Mouse (Mus musculus): ENCODE measurements around the gene Myo18a. TPM values are rescaled to one million over a fixed set of nuclear protein-coding genes. Genes with fewer than 3 reads are reported as not detected.

Gene Myo18a
- polyA plus RNA-seq, 1 experiment from 2014 or later: 45.4 TPM

DNA sequence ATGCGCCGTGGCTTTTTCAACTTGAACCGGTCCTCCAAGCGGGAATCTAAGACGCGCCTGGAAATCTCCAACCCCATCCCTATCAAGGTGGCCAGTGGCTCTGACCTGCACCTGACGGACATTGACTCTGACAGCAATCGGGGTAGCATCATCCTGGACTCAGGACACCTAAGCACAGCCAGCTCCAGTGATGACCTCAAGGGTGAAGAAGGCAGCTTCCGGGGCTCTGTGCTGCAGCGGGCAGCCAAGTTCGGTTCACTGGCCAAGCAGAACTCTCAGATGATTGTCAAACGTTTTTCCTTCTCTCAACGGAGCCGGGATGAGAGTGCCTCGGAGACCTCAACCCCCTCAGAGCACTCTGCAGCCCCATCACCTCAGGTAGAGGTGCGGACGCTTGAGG, 14.4 kb downstream of the Myo18a start:
- H3K27me3 ChIP-seq: no peaks in the 10 kb centered on the region
- peaks cover 42% of the 10 kb centered on the region for H3K4me1 ChIP-seq (replicated peaks)
- H3K4me3 ChIP-seq: no peak overlapping the region
- H3K9ac ChIP-seq: no peak overlapping the region
- no peaks in the 10 kb centered on the region for H3K9me3 ChIP-seq
- no peak overlapping the region for H3K4me2 ChIP-seq
- H3K27ac ChIP-seq: no peak overlapping the region
- 90% methylated on average over 17 of the region's 17 CpGs for WGBS
- peaks cover 35% of the 10 kb centered on the region for H3K36me3 ChIP-seq
- ATAC-seq (ENCODE audit: low FRiP score): no peak

GRCm38 (mm10) chr11:77777937-77778336, 14.9 kb downstream of the Myo18a start:
- H3K27me3 ChIP-seq: no peaks in the 10 kb centered on the region
- no peak overlapping the region for H3K27ac ChIP-seq
- H3K36me3 ChIP-seq: peaks cover 35% of the 10 kb centered on the region
- H3K4me3 ChIP-seq: no peak overlapping the region
- H3K4me1 ChIP-seq (replicated peaks): peaks cover 45% of the 10 kb centered on the region
- 91% methylated on average over 17 of the region's 17 CpGs for WGBS
- no peaks in the 10 kb centered on the region for H3K9me3 ChIP-seq
- ATAC-seq (ENCODE audit: low FRiP score): no peak
- H3K9ac ChIP-seq: no peak overlapping the region
- no peak overlapping the region for H3K4me2 ChIP-seq

- no peak for ATAC-seq (ENCODE audit: low FRiP score)
- H3K4me1 ChIP-seq (replicated peaks): peaks cover 58% of the 10 kb centered on the region
- WGBS: 82% methylated on average over 1 of the region's 1 CpGs
Observed at GRCm38 (mm10) chr11:77779240-77779639, 16.2 kb downstream of the Myo18a start.

GRCm38 (mm10) chr11:77781088-77781487, 18.0 kb downstream of the Myo18a start:
- Histone ChIP-seq H3K27me3 (no peaks in the 10 kb centered on the region), H3K27ac (no peak overlapping the region), H3K4me2 (no peak overlapping the region), H3K9me3 (no peaks in the 10 kb centered on the region), H3K4me3 (no peak overlapping the region), H3K4me1 (replicated peaks) (peaks cover 69% of the 10 kb centered on the region), H3K36me3 (peaks cover 35% of the 10 kb centered on the region), H3K9ac (no peak overlapping the region)
- no peak for ATAC-seq (ENCODE audit: low FRiP score)
- WGBS: 70% methylated on average over 7 of the region's 7 CpGs

More at GRCm38 (mm10) chr11:77779240-77779639, 16.2 kb downstream of the Myo18a start:
- H3K4me2 ChIP-seq: no peak overlapping the region
- H3K9ac ChIP-seq: no peak overlapping the region
- no peak overlapping the region for H3K27ac ChIP-seq
- H3K9me3 ChIP-seq: no peaks in the 10 kb centered on the region
- no peak overlapping the region for H3K4me3 ChIP-seq
- peaks cover 35% of the 10 kb centered on the region for H3K36me3 ChIP-seq
- no peaks in the 10 kb centered on the region for H3K27me3 ChIP-seq

DNA sequence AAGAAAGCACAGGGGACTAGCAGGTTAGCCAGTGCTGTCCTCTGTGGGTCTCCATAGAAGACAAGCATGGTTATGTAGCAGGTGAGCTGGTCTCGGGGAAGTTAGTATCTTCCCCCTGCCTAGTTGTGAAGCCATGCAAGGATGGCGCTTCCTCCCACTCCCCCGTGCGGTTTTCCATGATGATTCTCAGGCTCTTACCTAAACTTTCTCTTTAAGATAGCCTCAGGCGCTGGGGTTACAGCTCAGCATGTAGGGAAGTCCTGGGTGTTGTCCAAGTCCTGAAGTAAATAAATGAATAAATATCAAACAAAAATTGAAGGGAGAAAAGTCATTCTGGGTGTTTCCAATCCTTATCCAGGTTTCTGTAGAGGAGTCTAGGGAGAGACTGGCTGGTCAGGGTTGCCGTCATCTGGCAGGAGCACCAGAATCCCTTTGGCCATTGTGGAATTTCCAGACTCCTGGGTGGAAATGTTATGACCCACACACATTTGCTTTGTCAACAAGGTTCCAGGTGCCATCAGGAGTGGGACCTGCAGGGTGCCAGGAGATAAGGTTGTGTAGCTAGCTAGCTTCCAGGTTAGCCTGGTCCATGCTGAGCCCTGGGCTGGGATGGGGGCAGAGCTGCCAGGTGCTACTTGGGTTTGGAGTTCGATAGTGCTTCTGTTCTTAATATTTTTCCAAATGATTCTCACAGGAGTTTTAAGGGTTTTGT, 19.2 kb downstream of the Myo18a start:
- no peak for ATAC-seq (ENCODE audit: low FRiP score)
- H3K4me2 ChIP-seq: no peak overlapping the region
- no peak overlapping the region for H3K4me3 ChIP-seq
- H3K36me3 ChIP-seq: peaks cover 33% of the 10 kb centered on the region
- no peak overlapping the region for H3K9ac ChIP-seq
- no peaks in the 10 kb centered on the region for H3K9me3 ChIP-seq
- H3K27ac ChIP-seq: no peak overlapping the region
- WGBS: 85% methylated on average over 7 of the region's 7 CpGs
- peaks cover 74% of the 10 kb centered on the region for H3K4me1 ChIP-seq (replicated peaks)
- H3K27me3 ChIP-seq: no peaks in the 10 kb centered on the region

DNA sequence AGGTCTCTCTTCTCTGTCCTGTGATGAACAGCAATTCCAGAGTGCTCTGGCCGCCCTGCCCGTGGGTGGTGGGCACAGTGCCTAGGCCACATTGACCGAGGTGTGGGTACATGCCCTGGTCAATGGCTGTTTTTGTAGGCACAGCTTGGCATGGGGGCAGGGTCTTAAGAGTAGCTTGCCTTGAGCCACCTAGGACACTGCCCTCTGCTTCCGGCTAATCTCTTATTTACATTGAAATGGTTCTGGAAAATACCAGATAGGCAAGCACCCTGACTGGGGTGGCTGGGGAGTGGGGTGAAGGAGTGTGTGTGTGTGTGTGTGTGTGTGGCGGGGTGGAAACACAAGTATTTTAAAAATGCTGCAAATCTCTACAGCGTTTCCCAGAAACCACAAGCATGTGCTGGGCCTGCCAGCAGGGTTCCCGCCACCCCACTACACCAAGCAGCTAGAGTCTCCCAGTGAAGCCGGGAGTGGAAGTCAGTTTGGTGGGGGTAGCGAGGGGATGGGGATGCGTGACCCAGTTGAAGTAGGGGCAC, 20.2 kb downstream of the Myo18a start:
- Histone ChIP-seq H3K4me1 (replicated peaks) (peaks cover 74% of the 10 kb centered on the region), H3K27ac (peak overlapping the region; percentile 75), H3K4me3 (no peak overlapping the region), H3K36me3 (peaks cover 22% of the 10 kb centered on the region), H3K9ac (peak overlapping the region; percentile 56), H3K9me3 (no peaks in the 10 kb centered on the region), H3K4me2 (no peak overlapping the region; the same call in 1 of the 2 replicates), H3K27me3 (no peaks in the 10 kb centered on the region)
- no peak for ATAC-seq (ENCODE audit: low FRiP score)
- WGBS: 63% methylated on average over 10 of the region's 10 CpGs

DNA sequence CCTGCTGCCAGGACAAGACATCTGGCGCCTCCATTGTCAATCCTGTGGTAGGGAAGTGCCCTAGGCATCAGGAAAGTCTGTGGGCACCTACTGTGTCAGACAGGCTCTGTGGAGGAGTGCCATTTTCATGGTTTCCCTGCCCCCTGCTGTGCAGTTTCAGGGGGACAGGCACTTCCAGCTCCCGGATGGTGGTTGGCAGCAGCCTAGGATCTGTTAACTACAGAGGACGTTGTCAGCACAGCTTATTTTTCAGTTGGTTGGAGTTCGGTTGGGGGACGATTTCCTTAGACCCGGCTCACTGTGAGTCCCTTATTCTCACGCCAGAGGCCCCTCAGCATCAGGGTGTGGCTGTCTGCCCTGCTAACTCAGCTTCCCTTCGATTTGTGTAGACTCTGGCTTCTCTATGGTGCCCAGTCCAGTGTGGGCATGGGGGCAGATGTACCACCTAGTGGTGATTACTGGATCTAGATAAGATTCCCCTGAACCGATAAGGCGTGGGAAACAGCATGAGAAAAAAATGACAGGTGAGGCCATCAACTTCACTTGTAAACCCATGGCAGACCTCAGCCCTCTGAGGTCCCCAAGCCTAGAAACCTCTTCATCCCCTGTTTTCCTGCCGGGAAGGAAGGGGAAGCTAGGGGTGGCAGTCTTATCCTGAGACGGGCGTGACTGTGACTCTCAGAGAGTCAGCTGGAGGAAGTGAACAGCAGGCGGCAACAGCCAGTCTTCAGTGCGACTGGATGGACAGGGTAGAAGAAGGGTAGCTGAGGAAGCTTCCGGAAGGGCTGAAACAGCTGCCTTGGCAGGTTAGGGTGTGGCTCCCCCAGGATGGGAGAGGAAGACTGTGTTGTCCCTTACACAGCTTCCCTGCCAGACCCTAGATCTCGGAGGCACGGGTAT, 21.0 kb downstream of the Myo18a start:
- Histone ChIP-seq H3K27ac (peak overlapping the region; percentile 75), H3K36me3 (peaks cover 15% of the 10 kb centered on the region), H3K9ac (peak overlapping the region; percentile 56), H3K4me3 (no peak overlapping the region), H3K9me3 (no peaks in the 10 kb centered on the region), H3K27me3 (no peaks in the 10 kb centered on the region), H3K4me1 (replicated peaks) (peaks cover 72% of the 10 kb centered on the region), H3K4me2 (no peak overlapping the region; the same call in 1 of the 2 replicates)
- ATAC-seq (ENCODE audit: low FRiP score): peak; percentile 18; the same call in 1 of the 2 replicates
- 58% methylated on average over 18 of the region's 18 CpGs for WGBS

GRCm38 (mm10) chr11:77784894-77785293, 21.8 kb downstream of the Myo18a start:
- Histone ChIP-seq H3K9me3 (no peaks in the 10 kb centered on the region), H3K4me1 (replicated peaks) (peaks cover 63% of the 10 kb centered on the region), H3K36me3 (0 out of 2 replicates have a peak, but pooled peaks cover 10% of the 10 kb centered on the region), H3K27me3 (no peaks in the 10 kb centered on the region), H3K9ac (no peak overlapping the region), H3K27ac (no peak overlapping the region), H3K4me2 (no peak overlapping the region), H3K4me3 (no peak overlapping the region)
- 82% methylated on average over 9 of the region's 9 CpGs for WGBS
- ATAC-seq (ENCODE audit: low FRiP score): no peak

GRCm38 (mm10) chr11:77785396-77785767, 22.3 kb downstream of the Myo18a start:
- no peak overlapping the region for H3K4me2 ChIP-seq
- WGBS: 18% methylated on average over 5 of the region's 5 CpGs
- peaks cover 66% of the 10 kb centered on the region for H3K4me1 ChIP-seq (replicated peaks)
- no peak overlapping the region for H3K9ac ChIP-seq
- no peak for ATAC-seq (ENCODE audit: low FRiP score)
- H3K36me3 ChIP-seq: 0 out of 2 replicates have a peak, but pooled peaks cover 10% of the 10 kb centered on the region
- no peak overlapping the region for H3K4me3 ChIP-seq
- peak overlapping the region; percentile 66 for H3K27ac ChIP-seq
- no peaks in the 10 kb centered on the region for H3K27me3 ChIP-seq
- H3K9me3 ChIP-seq: no peaks in the 10 kb centered on the region

DNA sequence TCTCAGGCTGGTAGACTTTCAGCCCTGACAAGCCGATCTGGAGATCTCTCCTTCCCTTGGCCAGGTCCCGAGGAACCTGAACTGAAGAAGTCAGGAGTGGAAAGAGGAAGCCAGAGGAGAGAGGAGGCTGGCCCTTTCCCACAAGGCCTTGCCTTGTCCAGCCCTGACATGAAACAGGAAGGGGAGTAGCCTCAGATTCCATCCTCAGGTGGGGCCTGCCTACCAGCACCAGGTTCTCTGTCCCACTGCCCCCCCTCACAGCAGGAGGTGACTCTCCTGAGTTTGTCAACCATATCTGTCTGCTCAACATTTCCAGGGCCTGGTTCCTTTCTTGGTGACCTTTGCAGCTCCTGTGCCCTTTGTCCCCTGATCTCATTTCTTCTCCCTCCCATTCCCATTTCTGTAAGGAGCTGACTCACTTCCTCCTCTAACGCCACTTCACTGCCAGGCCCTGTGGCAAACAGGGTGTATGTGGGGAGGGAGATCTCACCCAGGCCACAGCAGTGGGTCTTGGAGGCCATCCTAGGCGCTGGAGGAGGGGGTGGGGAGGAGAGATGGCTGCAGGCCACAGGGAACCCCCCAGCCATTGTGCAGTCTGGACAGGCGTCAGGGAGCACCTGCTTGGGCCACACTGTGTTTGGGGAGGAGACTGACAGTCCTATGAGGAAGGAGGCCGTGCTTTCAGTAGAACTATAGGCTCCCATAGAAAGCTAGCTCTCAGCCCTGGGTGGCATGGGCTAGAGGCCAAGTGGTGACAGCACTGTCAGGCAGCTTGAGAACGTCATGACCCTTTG, 22.9 kb downstream of the Myo18a start:
- Histone ChIP-seq H3K27me3 (no peaks in the 10 kb centered on the region), H3K4me1 (replicated peaks) (peaks cover 66% of the 10 kb centered on the region)
- ATAC-seq (ENCODE audit: low FRiP score): peak; percentile 61; the same call in 1 of the 2 replicates

DNA sequence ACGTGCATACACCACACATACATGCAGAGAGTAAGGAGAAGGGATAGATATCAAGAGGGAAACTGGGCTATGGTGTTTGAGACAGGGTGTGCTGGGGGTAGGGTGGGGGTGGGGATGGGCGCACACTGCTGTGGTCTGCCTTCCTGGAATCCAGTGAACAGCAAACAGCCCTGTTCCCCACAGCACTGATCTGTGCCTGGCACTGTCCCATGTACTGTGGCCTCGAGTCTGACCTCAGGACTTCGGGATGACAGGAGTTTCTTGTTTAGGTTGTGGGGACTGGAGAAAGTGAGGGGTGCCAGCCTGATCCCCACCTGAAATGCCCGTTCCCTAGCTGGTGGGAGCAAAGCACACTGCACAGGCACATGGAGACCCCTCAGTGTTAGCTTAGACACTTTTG, 24.7 kb downstream of the Myo18a start, which contains the start of gene Gm10277:
Gene Gm10277, minus strand, starts transcription at position 41 of the 400 bp plus-strand sequence.
- H3K36me3 ChIP-seq: no peaks in the 10 kb centered on the region
- H3K4me2 ChIP-seq: no peak within 1 kb of the TSS
- ATAC-seq (ENCODE audit: low FRiP score): no peak
- WGBS: 90% methylated on average over 5 of the region's 5 CpGs
- H3K9ac ChIP-seq: no peak within 1 kb of the TSS
- H3K27ac ChIP-seq: peak within 1 kb of the TSS; percentile 66
- H3K4me3 ChIP-seq: no peak within 1 kb of the TSS
- no peaks in the 10 kb centered on the region for H3K27me3 ChIP-seq
- H3K4me1 ChIP-seq (replicated peaks): peaks cover 68% of the 10 kb centered on the region
- no peaks in the 10 kb centered on the region for H3K9me3 ChIP-seq

More for the DNA sequence above, 22.9 kb downstream of the Myo18a start:
- no peak overlapping the region for H3K4me2 ChIP-seq
- H3K4me3 ChIP-seq: no peak overlapping the region
- H3K27ac ChIP-seq: peak overlapping the region; percentile 66
- H3K36me3 ChIP-seq: 0 out of 2 replicates have a peak, but pooled peaks cover 6% of the 10 kb centered on the region
- 46% methylated on average over 7 of the region's 7 CpGs for WGBS
- H3K9ac ChIP-seq: 0 out of 2 replicates have a peak overlapping the region, but pooled peaks have one; percentile 46
- H3K9me3 ChIP-seq: no peaks in the 10 kb centered on the region
